28 mouse cellular contexts compared by ENCODE assay signal in genomic region chr8:117251086-117251681, GRCm38 (mm10).
"Had no signal": no experiment of that assay in that cellular context is flagged by ENCODE, and none has a peak within 500 bp of the region (broad histone marks: within the 10 kb centered on the region; RNA-seq: fewer than 3 reads in every experiment).

No protein-coding gene starts in this region.

- H3K4me3 ChIP-seq: heart, adult 2 months; heart, embryonic 10.5 days; heart, embryonic 12.5 days; hindbrain, embryonic 10.5 days; hindbrain, embryonic 12.5 days; intestine, embryonic 15.5 days; layer of hippocampus, adult 2 months; left cerebral cortex, adult 2 months; limb, embryonic 10.5 days; limb, embryonic 12.5 days; liver, embryonic 12.5 days had no signal

- H3K27me3 ChIP-seq: heart, embryonic 12.5 days; hindbrain, embryonic 12.5 days; intestine, embryonic 15.5 days; limb, embryonic 12.5 days had no signal

- H3K36me3 ChIP-seq: heart, embryonic 10.5 days; heart, embryonic 12.5 days; hindbrain, embryonic 10.5 days; hindbrain, embryonic 12.5 days; intestine, embryonic 15.5 days; limb, embryonic 10.5 days; limb, embryonic 12.5 days; liver, embryonic 12.5 days had no signal

- H3K4me1 ChIP-seq: heart, embryonic 10.5 days; hindbrain, embryonic 12.5 days; limb, embryonic 12.5 days had no signal

- H3K27ac ChIP-seq: heart, adult 2 months; heart, embryonic 10.5 days; hindbrain, embryonic 10.5 days; hindbrain, embryonic 12.5 days; hindbrain, embryonic 14.5 days; intestine, embryonic 15.5 days; layer of hippocampus, adult 2 months; left cerebral cortex, adult 2 months; limb, embryonic 10.5 days; limb, embryonic 12.5 days; liver, embryonic 12.5 days; liver, embryonic 14.5 days had no signal

- DNase-seq: gastrocnemius, postnatal 14 days; gastrocnemius, postnatal 36 days; heart, adult 11 months; heart, adult 2 months; heart, postnatal 10 days; heart, postnatal 4 days; kidney, adult 18-20 months; kidney, adult 8-10 months; kidney, postnatal 10 days; kidney, postnatal 25 days; kidney, postnatal 4 days; layer of hippocampus, postnatal 36 days; liver had no signal

- H3K4me2 ChIP-seq: heart, embryonic 12.5 days; hindbrain, embryonic 12.5 days; hindbrain, embryonic 14.5 days; intestine, embryonic 15.5 days; limb, embryonic 12.5 days; liver, embryonic 12.5 days had no signal

- H3K9me3 ChIP-seq: heart, embryonic 10.5 days; heart, embryonic 12.5 days; hindbrain, embryonic 10.5 days; hindbrain, embryonic 12.5 days; intestine, embryonic 15.5 days; limb, embryonic 10.5 days; limb, embryonic 12.5 days; liver, embryonic 12.5 days had no signal

- H3K9ac ChIP-seq: heart, embryonic 12.5 days; hindbrain, embryonic 12.5 days; hindbrain, embryonic 14.5 days; intestine, embryonic 15.5 days; limb, embryonic 12.5 days; liver, embryonic 12.5 days; liver, embryonic 14.5 days had no signal

- ATAC-seq: hindbrain, embryonic 16.5 days; inflammation-experienced regulatory T-cells, adult 6 months; intestine, embryonic 15.5 days; intestine, postnatal 0 days; liver, embryonic 12.5 days had no signal
